Mouse (Mus musculus) ovary, postnatal 10 days (tissue): ENCODE data around the gene Epp13.
A peak's percentile ranks its signal among the peaks of the same experiment; 100 is the strongest.
"Not testable (repeated sequence)": the region's sequence is repeated elsewhere in the genome, so short reads cannot be mapped to it uniquely, and the experiment has no call there.

Source experiments
- DNase-seq: peaks from one replicate; pipeline ENCODE4 v3.0.0; 2022; ENCODE audit warnings: low spot score

Gene Epp13

DNA sequence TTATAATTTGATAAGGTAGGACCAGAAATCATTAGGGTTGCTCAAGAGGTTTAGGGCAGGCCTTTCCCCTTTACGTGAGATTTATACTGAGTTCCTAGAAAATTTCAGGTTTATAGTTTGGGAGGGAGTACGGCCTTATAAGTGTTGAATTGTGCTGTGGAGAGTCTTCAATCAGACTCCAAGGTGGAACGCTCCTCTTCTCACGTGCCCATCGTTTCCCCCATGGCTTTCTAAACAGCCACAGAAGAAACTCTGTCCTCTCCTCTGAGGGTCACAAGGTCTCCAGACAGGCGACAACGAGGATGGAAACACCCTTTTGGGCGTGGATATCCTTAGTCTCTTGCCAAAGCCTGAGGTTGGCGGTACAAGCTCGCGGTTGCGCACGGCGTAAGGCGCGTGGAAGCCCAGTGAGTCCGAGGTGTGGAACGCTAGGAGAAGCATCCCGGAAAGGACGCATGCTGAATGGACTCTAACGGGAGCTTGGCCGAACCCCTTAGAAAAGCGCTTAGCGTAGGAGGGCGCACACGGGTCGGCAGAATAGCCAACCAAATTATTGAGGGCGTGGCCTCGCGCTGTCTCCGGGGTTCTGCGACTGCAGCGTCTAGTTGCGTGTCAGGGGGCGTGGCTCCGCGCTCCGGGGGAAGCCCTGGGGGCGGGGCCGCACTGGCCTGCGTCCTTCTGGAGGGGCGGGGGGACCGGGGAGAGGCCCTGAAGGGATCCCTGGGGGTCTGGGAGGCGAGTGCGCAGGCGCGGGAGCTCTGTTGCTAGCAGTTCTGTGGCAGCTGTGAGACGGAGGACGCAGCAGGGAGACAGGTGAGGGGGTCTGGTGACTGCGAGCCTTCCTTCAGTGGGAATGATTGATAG, 33.6 kb downstream of the Epp13 start, which contains the start of gene Zfp667:
Zfp667 (plus strand) TSS at position 738 of the 864 bp plus-strand sequence.
- DNase-seq = peak; percentile 84

- DNase-seq = no peak
These were observed 34.5 kb downstream of the Epp13 start for GRCm38 (mm10) chr7:6286921-6287531.

GRCm38 (mm10) chr7:6291121-6291520, 38.6 kb downstream of the Epp13 start:
- DNase-seq = not testable (repeated sequence)

- not testable (repeated sequence) for DNase-seq
These were observed 48.3 kb downstream of the Epp13 start for GRCm38 (mm10) chr7:6300796-6301195.

GRCm38 (mm10) chr7:6330458-6331232, 78.1 kb downstream of the Epp13 start:
- DNase-seq = no peak

GRCm38 (mm10) chr7:6331233-6331956, 78.9 kb downstream of the Epp13 start, which contains the start of gene Zfp583:
Gene Zfp583 (minus strand): TSS chr7:6331285.
- DNase-seq = peak; percentile 67
